Mouse (Mus musculus): ENCODE data around the gene Tnfsf13b.

DNA sequence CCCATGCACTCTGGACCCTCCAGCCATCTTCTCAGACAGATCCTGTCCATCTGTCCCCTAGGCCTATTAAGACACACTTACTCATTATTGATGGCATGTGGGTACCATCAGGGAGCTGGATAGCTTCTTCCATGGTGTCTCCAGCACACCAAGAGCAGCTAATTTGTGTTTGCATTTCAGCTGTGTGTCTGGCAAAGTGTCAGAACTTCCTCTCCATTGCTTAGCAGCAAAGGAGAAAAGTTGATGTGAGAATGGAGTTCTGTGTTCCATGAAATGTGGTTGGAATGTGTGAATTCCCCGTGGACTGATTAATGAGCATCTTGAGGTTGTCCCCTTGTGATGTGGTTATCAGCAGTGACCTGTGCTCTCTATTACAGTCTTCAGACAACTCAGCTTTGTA is 26.5 kb upstream of the Tnfsf13b start:
- TF ChIP-seq CTCF (IDR thresholded peaks at IDR 0.05; ENCODE audit: low read depth, low read length) (no peak), GATA2 (IDR thresholded peaks at IDR 0.05; ENCODE audit: borderline replicate concordance, low read depth, low read length) (no peak), TAL1 (conservative IDR thresholded peaks at IDR 0.05; ENCODE audit: low read depth, low read length) (no peak)

All from G1E (cell line).